Comparison of ENCODE assay signal across 8 mouse cellular contexts in the genomic region with DNA sequence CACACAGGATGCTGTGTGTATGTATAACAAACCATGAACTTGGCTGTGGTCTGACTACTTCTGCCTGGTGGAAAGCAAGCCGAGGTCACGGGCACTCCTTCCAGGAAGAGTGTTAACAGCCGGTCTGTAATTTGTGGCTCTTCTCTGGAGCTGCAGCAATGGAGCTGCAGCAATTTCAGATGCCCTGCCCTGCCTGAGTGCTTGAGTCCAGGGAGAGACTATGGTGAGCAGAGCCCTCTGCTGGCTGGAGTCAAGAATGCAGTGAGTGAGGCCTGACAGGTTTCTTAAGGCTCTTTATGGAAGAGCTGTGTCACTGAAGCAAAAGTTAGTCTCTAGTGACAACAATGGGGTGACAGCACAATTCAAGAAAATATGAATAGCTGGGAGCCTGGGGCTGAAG.
DNase-seq lines count a peak whose midpoint lies in the region; ATAC-seq and TF ChIP-seq lines count a peak whose summit lies in the region.

No protein-coding gene starts in this region.

- H3K4me3 ChIP-seq in C2C12 (ENCODE audit: insufficient read depth, poor library complexity, severe bottlenecking) = no peak overlapping the region
- H3K4me3 ChIP-seq in bone marrow macrophage, adult 2 months (ENCODE audit: insufficient read depth, low read length) = no peak overlapping the region
- H3K4me3 ChIP-seq in embryonic fibroblast, embryonic 13.5 days (ENCODE audit: insufficient read depth, low read length) = no peak overlapping the region
- no peak overlapping the region for H3K4me3 ChIP-seq in heart, embryonic 12.5 days
- H3K4me3 ChIP-seq in kidney, embryonic 16.5 days (ENCODE audit: low read length) = no peak overlapping the region
- no peak overlapping the region for H3K4me3 ChIP-seq in liver, adult 2 months (ENCODE audit: insufficient read depth, low read depth, low read length)
- H3K4me3 ChIP-seq in neural tube, embryonic 12.5 days = no peak overlapping the region
- H3K4me3 ChIP-seq in stomach, postnatal 0 days (ENCODE audit: low read depth, low read length) = no peak overlapping the region

- H3K9ac ChIP-seq in heart, embryonic 12.5 days = no peak overlapping the region
- H3K9ac ChIP-seq in kidney, embryonic 16.5 days (replicated peaks; ENCODE audit: low read length) = no peak overlapping the region
- H3K9ac ChIP-seq in liver, adult 2 months (ENCODE audit: low read depth, low read length) = no peak overlapping the region
- H3K9ac ChIP-seq in neural tube, embryonic 12.5 days = no peak overlapping the region
- H3K9ac ChIP-seq in stomach, postnatal 0 days (ENCODE audit: low read length) = no peak overlapping the region

- H3K79me2 ChIP-seq in C2C12 (ENCODE audit: control insufficient read depth, insufficient read depth) = no peaks in the 10 kb centered on the region
- H3K79me2 ChIP-seq in liver, adult 2 months (ENCODE audit: control insufficient read depth, insufficient read depth, low read length) = no peaks in the 10 kb centered on the region

- 6% methylated on average over 3 of the region's 3 CpGs for WGBS in heart, embryonic 12.5 days
- 2% methylated on average over 3 of the region's 3 CpGs for WGBS in kidney, embryonic 16.5 days
- 6% methylated on average over 3 of the region's 3 CpGs for WGBS in liver, adult 2 months
- WGBS in neural tube, embryonic 12.5 days = 2% methylated on average over 3 of the region's 3 CpGs
- 1% methylated on average over 3 of the region's 3 CpGs for WGBS in stomach, postnatal 0 days

- H3K79me3 ChIP-seq in C2C12 (ENCODE audit: low read depth) = no peaks in the 10 kb centered on the region

- no peak overlapping the region for H3K27ac ChIP-seq in bone marrow macrophage, adult 2 months (ENCODE audit: insufficient read depth, low read depth, low read length)
- no peak overlapping the region for H3K27ac ChIP-seq in embryonic fibroblast, embryonic 13.5 days (ENCODE audit: insufficient read depth, low read length)
- no peak overlapping the region for H3K27ac ChIP-seq in heart, embryonic 12.5 days (ENCODE audit: poor library complexity, severe bottlenecking)
- peak overlapping the region; percentile 51; the same call in 1 of the 2 replicates for H3K27ac ChIP-seq in kidney, embryonic 16.5 days (ENCODE audit: low read length)
- H3K27ac ChIP-seq in liver, adult 2 months (replicated peaks; ENCODE audit: insufficient read depth, low read depth, low read length) = no peak overlapping the region
- H3K27ac ChIP-seq in neural tube, embryonic 12.5 days = no peak overlapping the region
- 0 out of 2 replicates have a peak overlapping the region, but pooled peaks have one; percentile 18 for H3K27ac ChIP-seq in stomach, postnatal 0 days (replicated peaks)

- no peak for TF ChIP-seq POLR2A in bone marrow macrophage, adult 2 months (IDR thresholded peaks at IDR 0.05; ENCODE audit: borderline replicate concordance, low read depth, low read length)
- TF ChIP-seq POLR2A in embryonic fibroblast, embryonic 13.5 days (IDR thresholded peaks at IDR 0.05; ENCODE audit: low read depth, low read length) = no peak
- TF ChIP-seq POLR2A in liver, adult 2 months (IDR thresholded peaks at IDR 0.05; ENCODE audit: extremely low read depth, insufficient read depth, low read length) = no peak

- 0 out of 2 replicates have a peak, but pooled peaks have one; percentile 30 for ATAC-seq in heart, embryonic 12.5 days (ENCODE audit: insufficient number of reproducible peaks, low FRiP score)
- ATAC-seq in kidney, embryonic 16.5 days (ENCODE audit: low FRiP score, low TSS enrichment) = peak; percentile 86
- ATAC-seq in neural tube, embryonic 12.5 days (ENCODE audit: low FRiP score, low read depth) = peak; percentile 84
- peak; percentile 78 for ATAC-seq in stomach, postnatal 0 days (ENCODE audit: low FRiP score, low TSS enrichment)

- H3K4me1 ChIP-seq in bone marrow macrophage, adult 2 months (ENCODE audit: control insufficient read depth, insufficient read depth, low read length) = no peaks in the 10 kb centered on the region
- H3K4me1 ChIP-seq in embryonic fibroblast, embryonic 13.5 days (ENCODE audit: control insufficient read depth, insufficient read depth, low read length) = no peaks in the 10 kb centered on the region
- H3K4me1 ChIP-seq in heart, embryonic 12.5 days (replicated peaks) = peaks cover 34% of the 10 kb centered on the region
- H3K4me1 ChIP-seq in kidney, embryonic 16.5 days (ENCODE audit: insufficient read depth, low read length) = peaks cover 17% of the 10 kb centered on the region
- H3K4me1 ChIP-seq in liver, adult 2 months (ENCODE audit: control insufficient read depth, insufficient read depth, low read length) = peaks cover 6% of the 10 kb centered on the region
- peaks cover 6% of the 10 kb centered on the region for H3K4me1 ChIP-seq in neural tube, embryonic 12.5 days
- no peaks in the 10 kb centered on the region for H3K4me1 ChIP-seq in stomach, postnatal 0 days (replicated peaks; ENCODE audit: control insufficient read depth, insufficient read depth)

- no peak overlapping the region for H3ac ChIP-seq in C2C12 (ENCODE audit: control insufficient read depth, insufficient read length, low read depth)

- no peak overlapping the region for H3K4me2 ChIP-seq in heart, embryonic 12.5 days
- H3K4me2 ChIP-seq in kidney, embryonic 16.5 days (replicated peaks; ENCODE audit: low read depth, low read length) = no peak overlapping the region
- H3K4me2 ChIP-seq in neural tube, embryonic 12.5 days (replicated peaks) = no peak overlapping the region
- H3K4me2 ChIP-seq in stomach, postnatal 0 days (replicated peaks; ENCODE audit: low read depth) = no peak overlapping the region

- no peaks in the 10 kb centered on the region for H3K27me3 ChIP-seq in C2C12 (ENCODE audit: control insufficient read depth, insufficient read depth, insufficient read length)
- no peaks in the 10 kb centered on the region for H3K27me3 ChIP-seq in heart, embryonic 12.5 days (replicated peaks)
- H3K27me3 ChIP-seq in kidney, embryonic 16.5 days (ENCODE audit: insufficient read depth, low read length) = no peaks in the 10 kb centered on the region
- H3K27me3 ChIP-seq in liver, adult 2 months (ENCODE audit: control insufficient read depth, insufficient read depth, low read length) = no peaks in the 10 kb centered on the region
- peaks cover 8% of the 10 kb centered on the region; the same call in 1 of the 2 replicates for H3K27me3 ChIP-seq in neural tube, embryonic 12.5 days (replicated peaks)
- no peaks in the 10 kb centered on the region for H3K27me3 ChIP-seq in stomach, postnatal 0 days (ENCODE audit: control insufficient read depth, insufficient read depth, low read length)

- TF ChIP-seq CTCF in C2C12 (IDR thresholded peaks at IDR 0.05; ENCODE audit: control insufficient read depth, insufficient read depth, insufficient read length) = peak; percentile 76
- TF ChIP-seq CTCF in bone marrow macrophage, adult 2 months (IDR thresholded peaks at IDR 0.05; ENCODE audit: low read depth, low read length) = peak; percentile 88
- TF ChIP-seq CTCF in embryonic fibroblast, embryonic 13.5 days (IDR thresholded peaks at IDR 0.05; ENCODE audit: borderline replicate concordance, insufficient read depth, low read length) = peak; percentile 92
- TF ChIP-seq CTCF in liver, adult 2 months (IDR thresholded peaks at IDR 0.05; ENCODE audit: low read depth, low read length) = peak; percentile 94
- TF ChIP-seq CTCF in stomach, postnatal 0 days (IDR thresholded peaks at IDR 0.05; ENCODE audit: low read depth) = peak; percentile 99

- DNase-seq in liver, adult 2 months (ENCODE audit: extremely low read depth, low read depth, low spot score) = peak; percentile 70
- peak; percentile 91 for DNase-seq in stomach, postnatal 0 days (ENCODE audit: low spot score)

- no peaks in the 10 kb centered on the region for H3K36me3 ChIP-seq in C2C12 (ENCODE audit: control insufficient read depth, insufficient read depth)
- no peaks in the 10 kb centered on the region for H3K36me3 ChIP-seq in heart, embryonic 12.5 days
- H3K36me3 ChIP-seq in kidney, embryonic 16.5 days (ENCODE audit: insufficient read depth, low read length) = no peaks in the 10 kb centered on the region
- no peaks in the 10 kb centered on the region for H3K36me3 ChIP-seq in liver, adult 2 months (ENCODE audit: control insufficient read depth, insufficient read depth, low read length)
- no peaks in the 10 kb centered on the region for H3K36me3 ChIP-seq in neural tube, embryonic 12.5 days
- H3K36me3 ChIP-seq in stomach, postnatal 0 days (ENCODE audit: control insufficient read depth, insufficient read depth, low read length) = no peaks in the 10 kb centered on the region

- no peak for TF ChIP-seq EP300 in stomach, postnatal 0 days (optimal IDR thresholded peaks at IDR 0.05)

- no peaks in the 10 kb centered on the region for H3K9me3 ChIP-seq in heart, embryonic 12.5 days (replicated peaks)
- no peaks in the 10 kb centered on the region for H3K9me3 ChIP-seq in kidney, embryonic 16.5 days (ENCODE audit: low read length)
- no peaks in the 10 kb centered on the region for H3K9me3 ChIP-seq in neural tube, embryonic 12.5 days
- no peaks in the 10 kb centered on the region for H3K9me3 ChIP-seq in stomach, postnatal 0 days (ENCODE audit: control insufficient read depth, low read length)

TF ChIP-seq in C2C12, 6 proteins besides CTCF, POLR2A, EP300 and RAD21:
- TF ChIP-seq MAX (IDR thresholded peaks at IDR 0.05) (no peak), FOSL1 (IDR thresholded peaks at IDR 0.05; ENCODE audit: insufficient read depth, low read length, poor library complexity, severe bottlenecking) (no peak), MYOD1 (IDR thresholded peaks at IDR 0.05; ENCODE audit: control insufficient read depth, insufficient read length, low read depth) (no peak), MYOG (IDR thresholded peaks at IDR 0.05; ENCODE audit: control insufficient read depth, extremely low read depth, insufficient read length) (no peak), USF1 (IDR thresholded peaks at IDR 0.05; ENCODE audit: low read depth) (no peak), CEBPB (IDR thresholded peaks at IDR 0.05; ENCODE audit: low read depth) (no peak)

Comparison
In these comparisons a context has a peak if more than half of its experiments do, and no peak if none do; other contexts are left out.
1. H3K27ac ChIP-seq: peak in kidney, embryonic 16.5 days (single experiment) and stomach, postnatal 0 days (single experiment); none in bone marrow macrophage, adult 2 months (single experiment), embryonic fibroblast, embryonic 13.5 days (single experiment), heart, embryonic 12.5 days (single experiment), liver, adult 2 months (single experiment) and neural tube, embryonic 12.5 days (single experiment).
2. ATAC-seq: peak in every context shown above with its lines; median percentile 86 in kidney, embryonic 16.5 days; 84 in neural tube, embryonic 12.5 days; 78 in stomach, postnatal 0 days; 30 in heart, embryonic 12.5 days.
3. Peak in every context shown above with its lines, with median percentiles within 50 percentile points of each other: CTCF ChIP-seq.